Comparison of ENCODE assay signal across 8 mouse cellular contexts in the genomic region with DNA sequence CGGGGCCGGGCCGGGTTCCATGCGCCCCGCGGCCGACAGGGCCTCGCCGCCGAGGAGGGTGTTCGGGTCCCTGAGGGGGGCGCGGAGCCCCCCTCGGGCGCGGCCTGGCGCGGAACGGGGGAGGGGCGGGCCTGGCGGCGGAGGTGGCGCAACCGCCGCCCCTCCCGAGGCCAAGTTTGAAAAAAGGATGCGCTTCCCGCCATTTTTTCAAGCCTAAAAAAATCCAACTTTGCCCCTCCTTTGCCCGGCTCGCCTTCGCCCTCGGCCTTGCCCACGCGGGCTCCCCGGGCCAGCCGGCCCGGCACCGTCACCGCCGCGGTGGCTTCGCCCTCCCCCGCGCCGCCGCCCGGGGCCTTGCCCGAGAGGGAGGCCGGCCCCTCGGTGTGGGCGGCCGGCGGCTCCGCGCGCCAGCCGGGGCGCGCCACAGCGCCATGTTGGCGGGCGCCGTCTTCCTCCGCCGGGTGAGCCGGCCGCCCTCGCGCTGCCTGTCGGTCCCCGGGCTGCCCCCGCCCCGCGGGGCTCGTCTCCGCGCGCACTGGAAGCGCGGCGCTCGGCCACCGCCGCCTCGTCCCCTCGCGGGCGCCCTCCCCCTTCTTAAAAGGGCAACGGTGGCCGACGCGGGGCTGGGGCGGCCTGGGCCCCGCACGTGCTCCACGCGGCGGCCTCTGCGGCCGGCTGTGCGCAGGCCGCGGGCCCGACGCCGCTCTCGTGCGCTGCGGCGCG. TPM values are rescaled to one million over a fixed set of nuclear protein-coding genes. Genes with fewer than 3 reads are reported as not detected.
A peak's percentile ranks its signal among the peaks of the same experiment; 100 is the strongest.
DNase-seq lines count a peak whose midpoint lies in the region; ATAC-seq and TF ChIP-seq lines count a peak whose summit lies in the region.

No protein-coding gene starts in this region.

- peak overlapping the region; percentile 96 for H3K4me3 ChIP-seq in erythroblast, embryonic 14.5 days (replicated peaks)
- peak overlapping the region; percentile 91 for H3K4me3 ChIP-seq in embryonic facial prominence, embryonic 10.5 days
- H3K4me3 ChIP-seq in heart, adult 2 months, result peak overlapping the region; percentile 95
- H3K4me3 ChIP-seq in kidney, adult 2 months (ENCODE audit: insufficient read depth, low read depth, low read length), result peak overlapping the region; percentile 89
- H3K4me3 ChIP-seq in limb, embryonic 13.5 days, result peak overlapping the region; percentile 90
- peak overlapping the region; percentile 89 for H3K4me3 ChIP-seq in midbrain, embryonic 15.5 days
- peak overlapping the region; percentile 86 for H3K4me3 ChIP-seq in spleen, adult 2 months (ENCODE audit: extremely low read depth, insufficient read depth, insufficient read length)

- peak overlapping the region; percentile 93 for H3K9ac ChIP-seq in heart, adult 2 months (ENCODE audit: low read depth, low read length)
- H3K9ac ChIP-seq in limb, embryonic 13.5 days, result peak overlapping the region; percentile 99
- H3K9ac ChIP-seq in midbrain, embryonic 15.5 days, result peak overlapping the region; percentile 94

- peak overlapping the region; percentile 83 for H3K4me2 ChIP-seq in limb, embryonic 13.5 days (replicated peaks)
- H3K4me2 ChIP-seq in midbrain, embryonic 15.5 days, result peak overlapping the region; percentile 76

- no peak for ATAC-seq in erythroblast, adult 5-6 weeks (replicated peaks; ENCODE audit: low FRiP score, poor library complexity, severe bottlenecking)
- peak; percentile 13 for ATAC-seq in limb, embryonic 13.5 days (ENCODE audit: low FRiP score, low read depth)
- peak; percentile 70 for ATAC-seq in midbrain, embryonic 15.5 days (replicated peaks)

- no peak for TF ChIP-seq EP300 in heart, adult 2 months (IDR thresholded peaks at IDR 0.05; ENCODE audit: insufficient read depth, low read depth, low read length)

- no peak for TF ChIP-seq POLR2A in heart, adult 2 months (IDR thresholded peaks at IDR 0.05; ENCODE audit: insufficient read depth, low read depth, low read length)
- TF ChIP-seq POLR2A in kidney, adult 2 months (IDR thresholded peaks at IDR 0.05; ENCODE audit: low read depth, low read length), result no peak
- TF ChIP-seq POLR2A in spleen, adult 2 months (IDR thresholded peaks at IDR 0.05; ENCODE audit: low read depth, low read length), result no peak; the same call in 1 of the 2 replicates

- H3K4me1 ChIP-seq in erythroblast, embryonic 14.5 days (ENCODE audit: control insufficient read depth), result peaks cover 83% of the 10 kb centered on the region
- H3K4me1 ChIP-seq in embryonic facial prominence, embryonic 10.5 days, result peaks cover 64% of the 10 kb centered on the region
- peaks cover 8% of the 10 kb centered on the region for H3K4me1 ChIP-seq in heart, adult 2 months (ENCODE audit: control insufficient read depth, insufficient read depth, low read length)
- peaks cover 7% of the 10 kb centered on the region; the same call in 1 of the 2 replicates for H3K4me1 ChIP-seq in kidney, adult 2 months (ENCODE audit: control insufficient read depth, insufficient read depth, low read length)
- H3K4me1 ChIP-seq in limb, embryonic 13.5 days, result peaks cover 48% of the 10 kb centered on the region
- H3K4me1 ChIP-seq in midbrain, embryonic 15.5 days, result peaks cover 30% of the 10 kb centered on the region
- H3K4me1 ChIP-seq in spleen, adult 2 months (ENCODE audit: control insufficient read depth, insufficient read depth, insufficient read length), result peaks cover 16% of the 10 kb centered on the region; the same call in 1 of the 2 replicates

- H3K79me2 ChIP-seq in heart, adult 2 months (replicated peaks; ENCODE audit: control insufficient read depth, insufficient read depth, low read length), result peaks cover 4% of the 10 kb centered on the region

- intact Hi-C loops in heart, adult 2 months (cut with DNase I), result loop anchor here (2.0 to 10.0 kb wide), 4 partner anchors 33 to 255 kb away; a partner anchor contains a TSS

- DNase-seq in embryonic facial prominence, embryonic 10.5 days (ENCODE audit: low spot score), result peak; percentile 80
- peak; percentile 86 to 89 for DNase-seq in heart, adult 2 months
- peak; percentile 83 for DNase-seq in kidney, adult 2 months
- DNase-seq in spleen, adult 2 months (ENCODE audit: low read depth in 1 of 2, low spot score in 2 of 2), result peak in 1 of 2 experiments; percentile 67

- peaks cover 65% of the 10 kb centered on the region for H3K36me3 ChIP-seq in erythroblast, embryonic 14.5 days (ENCODE audit: control insufficient read depth)
- peaks cover 16% of the 10 kb centered on the region for H3K36me3 ChIP-seq in embryonic facial prominence, embryonic 10.5 days (replicated peaks)
- no peaks in the 10 kb centered on the region for H3K36me3 ChIP-seq in heart, adult 2 months (ENCODE audit: control insufficient read depth, insufficient read depth, low read length)
- no peaks in the 10 kb centered on the region for H3K36me3 ChIP-seq in kidney, adult 2 months (ENCODE audit: control insufficient read depth, insufficient read depth, low read length)
- H3K36me3 ChIP-seq in limb, embryonic 13.5 days, result peaks cover 4% of the 10 kb centered on the region; the same call in 1 of the 2 replicates
- H3K36me3 ChIP-seq in midbrain, embryonic 15.5 days (replicated peaks), result no peaks in the 10 kb centered on the region
- no peaks in the 10 kb centered on the region for H3K36me3 ChIP-seq in spleen, adult 2 months (ENCODE audit: control insufficient read depth, insufficient read depth, low read length)

- H3K9me3 ChIP-seq in erythroblast, embryonic 14.5 days (ENCODE audit: control insufficient read depth, low read length), result no peaks in the 10 kb centered on the region
- H3K9me3 ChIP-seq in embryonic facial prominence, embryonic 10.5 days, result no peaks in the 10 kb centered on the region
- H3K9me3 ChIP-seq in limb, embryonic 13.5 days, result no peaks in the 10 kb centered on the region
- H3K9me3 ChIP-seq in midbrain, embryonic 15.5 days, result no peaks in the 10 kb centered on the region

- H3K27ac ChIP-seq in embryonic facial prominence, embryonic 10.5 days (replicated peaks), result peak overlapping the region; percentile 100
- peak overlapping the region; percentile 87 for H3K27ac ChIP-seq in heart, adult 2 months
- peak overlapping the region; percentile 87 for H3K27ac ChIP-seq in kidney, adult 2 months (ENCODE audit: insufficient read depth, low read depth, low read length)
- peak overlapping the region; percentile 99 for H3K27ac ChIP-seq in limb, embryonic 13.5 days
- peak overlapping the region; percentile 98 for H3K27ac ChIP-seq in midbrain, embryonic 15.5 days
- H3K27ac ChIP-seq in spleen, adult 2 months (ENCODE audit: insufficient read depth, low read length), result peak overlapping the region; percentile 98

- under 1% methylated on average over 111 of the region's 111 CpGs for WGBS in embryonic facial prominence, embryonic 10.5 days
- WGBS in heart, adult 2 months, result under 1% methylated on average over 100 of the region's 111 CpGs
- 3% methylated on average over 107 of the region's 111 CpGs for WGBS in kidney, adult 2 months
- WGBS in limb, embryonic 13.5 days, result 1% methylated on average over 84 of the region's 111 CpGs
- under 1% methylated on average over 73 of the region's 111 CpGs for WGBS in midbrain, embryonic 15.5 days
- WGBS in spleen, adult 2 months, result under 1% methylated on average over 105 of the region's 111 CpGs

- TF ChIP-seq CTCF in heart, adult 2 months (IDR thresholded peaks at IDR 0.05), result no peak
- no peak for TF ChIP-seq CTCF in kidney, adult 2 months (conservative IDR thresholded peaks at IDR 0.05; ENCODE audit: insufficient read depth, insufficient read length, low read depth, low read length)
- TF ChIP-seq CTCF in spleen, adult 2 months (IDR thresholded peaks at IDR 0.05; ENCODE audit: extremely low read depth, insufficient read depth, insufficient read length, insufficient replicate concordance), result no peak

- H3K27me3 ChIP-seq in erythroblast, embryonic 14.5 days (ENCODE audit: control insufficient read depth), result no peaks in the 10 kb centered on the region
- no peaks in the 10 kb centered on the region for H3K27me3 ChIP-seq in embryonic facial prominence, embryonic 10.5 days (replicated peaks; ENCODE audit: low read depth, poor library complexity, severe bottlenecking)
- H3K27me3 ChIP-seq in heart, adult 2 months (ENCODE audit: control insufficient read depth, insufficient read depth, low read length), result no peaks in the 10 kb centered on the region
- H3K27me3 ChIP-seq in kidney, adult 2 months (replicated peaks; ENCODE audit: control insufficient read depth, insufficient read depth, low read length), result no peaks in the 10 kb centered on the region
- H3K27me3 ChIP-seq in limb, embryonic 13.5 days, result no peaks in the 10 kb centered on the region
- H3K27me3 ChIP-seq in midbrain, embryonic 15.5 days (replicated peaks), result no peaks in the 10 kb centered on the region
- H3K27me3 ChIP-seq in spleen, adult 2 months (ENCODE audit: control insufficient read depth, insufficient read depth, low read length), result no peaks in the 10 kb centered on the region

RNA-seq across cellular contexts. Expression of a gene that starts 1.2 kb away (rescaled TPM):
- 431 and 451 TPM in 2 replicates for polyA plus RNA-seq in erythroblast, embryonic 14.5 days (2012)
- total RNA-seq in erythroblast, adult 5-6 weeks (2015; ENCODE audit: low replicate concordance), result 423 and 438 TPM in 2 replicates
- total RNA-seq in erythroblast, adult 5-6 weeks (2017; ENCODE audit: low replicate concordance), result 88.0 and 170 TPM in 2 replicates
- 427 and 431 TPM in 2 replicates for polyA plus RNA-seq in embryonic facial prominence, embryonic 10.5 days (2016; fragmentation: Nextera tagmentation; extraction: Ambion mirVana)
- total RNA-seq in heart, adult 2 months (2021), result 10 to 100 TPM; 53.5 to 57.8 TPM
- polyA plus RNA-seq in heart, adult 2 months (2012; rRNA removed), result 9.5 and 14.2 TPM in 2 replicates
- 9.8 and 12.7 TPM in 2 replicates for polyA plus RNA-seq in kidney, adult 2 months (2012; rRNA removed)
- 284 and 307 TPM in 2 replicates for polyA plus RNA-seq in limb, embryonic 13.5 days (2015; fragmentation: Nextera tagmentation; extraction: Ambion mirVana)
- polyA plus RNA-seq in midbrain, embryonic 15.5 days (2015; fragmentation: Nextera tagmentation; extraction: Ambion mirVana), result 72.3 and 74.4 TPM in 2 replicates
- polyA plus RNA-seq in spleen, adult 2 months (2012; rRNA removed), result 19.1 and 26.6 TPM in 2 replicates

RNA-seq across cellular contexts. Expression of a gene that starts 37.1 kb away (rescaled TPM):
- 7.2 and 7.6 TPM in 2 replicates for polyA plus RNA-seq in erythroblast, embryonic 14.5 days (2012)
- 17.3 and 25.7 TPM in 2 replicates for total RNA-seq in erythroblast, adult 5-6 weeks (2015; ENCODE audit: low replicate concordance)
- total RNA-seq in erythroblast, adult 5-6 weeks (2017; ENCODE audit: low replicate concordance), result 13.1 and 16.7 TPM in 2 replicates
- polyA plus RNA-seq in embryonic facial prominence, embryonic 10.5 days (2016; fragmentation: Nextera tagmentation; extraction: Ambion mirVana), result 86.7 and 88.8 TPM in 2 replicates
- total RNA-seq in heart, adult 2 months (2021), result 10 to 100 TPM; 11.3 to 16.4 TPM
- polyA plus RNA-seq in heart, adult 2 months (2012; rRNA removed), result 12.0 and 17.3 TPM in 2 replicates
- polyA plus RNA-seq in kidney, adult 2 months (2012; rRNA removed), result 10.8 and 13.8 TPM in 2 replicates
- polyA plus RNA-seq in limb, embryonic 13.5 days (2015; fragmentation: Nextera tagmentation; extraction: Ambion mirVana), result 102 and 105 TPM in 2 replicates
- 69.8 and 76.2 TPM in 2 replicates for polyA plus RNA-seq in midbrain, embryonic 15.5 days (2015; fragmentation: Nextera tagmentation; extraction: Ambion mirVana)
- 19.7 and 22.6 TPM in 2 replicates for polyA plus RNA-seq in spleen, adult 2 months (2012; rRNA removed)

RNA-seq across cellular contexts. Expression of a gene that starts 38.6 kb away (rescaled TPM):
- polyA plus RNA-seq in erythroblast, embryonic 14.5 days (2012), result 36.9 and 40.4 TPM in 2 replicates
- 294 and 312 TPM in 2 replicates for total RNA-seq in erythroblast, adult 5-6 weeks (2015; ENCODE audit: low replicate concordance)
- total RNA-seq in erythroblast, adult 5-6 weeks (2017; ENCODE audit: low replicate concordance), result 420 and 452 TPM in 2 replicates
- polyA plus RNA-seq in embryonic facial prominence, embryonic 10.5 days (2016; fragmentation: Nextera tagmentation; extraction: Ambion mirVana), result 9.9 and 13.6 TPM in 2 replicates
- total RNA-seq in heart, adult 2 months (2021), result under 1 TPM; 0.10 to 0.73 TPM
- 0.06 TPM in 1 of 2 replicates, not detected in the other for polyA plus RNA-seq in heart, adult 2 months (2012; rRNA removed)
- 0.03 and 0.04 TPM in 2 replicates for polyA plus RNA-seq in kidney, adult 2 months (2012; rRNA removed)
- polyA plus RNA-seq in limb, embryonic 13.5 days (2015; fragmentation: Nextera tagmentation; extraction: Ambion mirVana), result 0.52 and 3.3 TPM in 2 replicates
- polyA plus RNA-seq in midbrain, embryonic 15.5 days (2015; fragmentation: Nextera tagmentation; extraction: Ambion mirVana), result 0.14 and 0.59 TPM in 2 replicates
- 8.6 and 9.8 TPM in 2 replicates for polyA plus RNA-seq in spleen, adult 2 months (2012; rRNA removed)
